Mouse (Mus musculus) hindbrain, postnatal 0 days (tissue): ENCODE data around the gene Dcdc2b. TPM values are rescaled to one million over a fixed set of nuclear protein-coding genes. Genes with fewer than 3 reads are reported as not detected.

Experiments
- ATAC-seq: fragments of 200-750 bp; cut with Nextera tagmentation; 2 replicates; pipeline ENCODE4 v1.8.0; 2017; ENCODE audit warnings: mild to moderate bottlenecking, moderate TSS enrichment, moderate library complexity
- DNase-seq: peaks from one replicate; pipeline ENCODE4 v3.0.0-alpha.2; 2015; ENCODE audit warnings: low spot score
- H3K27ac ChIP-seq: fragments of 300-500 bp; sonication (generic); 2 replicates; pipeline ENCODE4 v1.5.1; 2014; ENCODE audit warnings: mild to moderate bottlenecking
- H3K27me3 ChIP-seq: fragments of 300-500 bp; sonication (generic); 2 replicates; pipeline ENCODE4 v1.6.1; 2014; ENCODE audit warnings: low read length, mixed read lengths; ENCODE audit not compliant: insufficient read depth
- H3K36me3 ChIP-seq: fragments of 300-500 bp; sonication (generic); 2 replicates; pipeline ENCODE4 v1.6.1; 2014; ENCODE audit warnings: low read length, mixed read lengths; ENCODE audit not compliant: insufficient read depth
- H3K4me1 ChIP-seq: fragments of 300-500 bp; sonication (generic); 2 replicates; pipeline ENCODE4 v1.6.1; 2014; ENCODE audit warnings: antibody characterized with exemption, low read length, mixed read lengths; ENCODE audit not compliant: insufficient read depth
- H3K4me2 ChIP-seq: fragments of 300-500 bp; sonication (generic); 2 replicates; pipeline ENCODE4 v1.6.1; 2014; ENCODE audit warnings: low read depth, mild to moderate bottlenecking, low read length, moderate library complexity, mixed read lengths
- H3K4me3 ChIP-seq: fragments of 300-500 bp; sonication (generic); 2 replicates; pipeline ENCODE4 v1.5.1; 2014; ENCODE audit warnings: low read length
- H3K9ac ChIP-seq: fragments of 300-500 bp; sonication (generic); replicated peaks from 2 replicates; pipeline ENCODE4 v1.6.1; 2014; ENCODE audit warnings: mild to moderate bottlenecking, low read length, moderate library complexity, mixed read lengths
- H3K9me3 ChIP-seq: fragments of 300-500 bp; sonication (generic); 2 replicates; pipeline ENCODE4 v1.6.1; 2016; ENCODE audit warnings: low read length, mixed read lengths
- CTCF ChIP-seq: IDR thresholded peaks from 2 replicates; pipeline ENCODE4 v1.5.1; 2016; ENCODE audit warnings: antibody characterized with exemption, control low read depth, low read depth
- WGBS: fragments of 180-500 bp; shearing (Covaris S2); extraction: QIAGEN DNeasy Blood & Tissue Kit; methylation state at CpG from one replicate; pipeline ENCODE4 v1.1.7; 2014; 5-methylcytosine and 5-hydroxymethylcytosine counted together
- polyA plus RNA-seq: library from polyadenylated mRNA; unstranded; fragments of >200 nt; fragmentation: Nextera tagmentation; extraction: Ambion mirVana; gene quantifications from 2 replicates; pipeline ENCODE4 v1.2.1, GENCODE M21; 2015
- total RNA-seq: library from RNA; depleted of rRNA; stranded (reverse); fragments of >200 nt; gene quantifications from 2 replicates; pipeline ENCODE4 v1.2.3, GENCODE M21; 2014

The Dcdc2b gene
- total and polyA plus RNA-seq, 2 experiments from 2014 or later: 4.1 TPM; not detected in 1

DNA sequence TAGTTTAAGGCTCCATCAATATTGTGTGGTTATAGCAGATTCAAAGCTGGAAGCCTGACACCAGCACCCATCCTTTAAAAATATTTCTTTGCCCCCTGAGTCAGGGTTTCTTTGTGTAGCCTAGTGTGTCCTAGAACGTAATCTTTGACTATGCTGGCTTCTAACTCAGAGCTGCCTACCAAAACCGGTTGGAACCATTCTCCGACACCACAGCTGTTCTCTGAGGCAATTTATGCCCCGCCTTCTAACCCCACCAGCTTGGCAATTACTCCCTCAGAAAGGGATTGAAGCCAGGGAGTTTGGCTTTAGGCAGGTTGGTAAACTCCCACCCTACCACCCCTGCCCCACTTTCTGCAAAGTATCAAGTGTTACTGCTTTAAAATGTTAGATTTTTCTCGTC, 27.7 kb upstream of the Dcdc2b start:
- Histone ChIP-seq H3K27ac (no peak overlapping the region), H3K27me3 (no peaks in the 10 kb centered on the region), H3K4me1 (peaks cover 15% of the 10 kb centered on the region), H3K36me3 (peaks cover 30% of the 10 kb centered on the region), H3K9ac (no peak overlapping the region), H3K9me3 (no peaks in the 10 kb centered on the region), H3K4me2 (peak overlapping the region; percentile 72; the same call in 1 of the 2 replicates), H3K4me3 (no peak overlapping the region)
- 44% methylated on average over 5 of the region's 5 CpGs for WGBS
- peak; percentile 23 for DNase-seq
- ATAC-seq: no peak
- TF ChIP-seq CTCF: no peak

GRCm38 (mm10) chr4:129640638-129641467, 26.8 kb upstream of the Dcdc2b start, which contains the start of gene Txlna:
Txlna (minus strand) TSS chr4:129641065.
- Histone ChIP-seq H3K9ac (peak within 1 kb of the TSS; percentile 76), H3K36me3 (peaks cover 31% of the 10 kb centered on the region), H3K4me3 (peak within 1 kb of the TSS; percentile 64), H3K27me3 (no peaks in the 10 kb centered on the region), H3K4me2 (peak within 1 kb of the TSS; percentile 72), H3K4me1 (peaks cover 15% of the 10 kb centered on the region), H3K9me3 (no peaks in the 10 kb centered on the region), H3K27ac (peak within 1 kb of the TSS; percentile 91)
- ATAC-seq: peak; percentile 95
- TF ChIP-seq CTCF: no peak
- DNase-seq: peak; percentile 99
- WGBS: under 1% methylated on average over 60 of the region's 60 CpGs

- peak overlapping the region; percentile 76 for H3K9ac ChIP-seq
- H3K27ac ChIP-seq: peak overlapping the region; percentile 91
- H3K36me3 ChIP-seq: peaks cover 32% of the 10 kb centered on the region
- H3K9me3 ChIP-seq: no peaks in the 10 kb centered on the region
- peak overlapping the region; percentile 72 for H3K4me2 ChIP-seq
- no peaks in the 10 kb centered on the region for H3K27me3 ChIP-seq
- DNase-seq (peak; percentile 41), ATAC-seq (no peak; the same call in 1 of the 2 replicates)
- WGBS: 3% methylated on average over 17 of the region's 17 CpGs
- peaks cover 15% of the 10 kb centered on the region for H3K4me1 ChIP-seq
- peak overlapping the region; percentile 64 for H3K4me3 ChIP-seq
- TF ChIP-seq CTCF: no peak
Measured at GRCm38 (mm10) chr4:129640101-129640637, 26.1 kb upstream of the Dcdc2b start.

GRCm38 (mm10) chr4:129639221-129639620, 25.2 kb upstream of the Dcdc2b start:
- H3K4me2 ChIP-seq: peak overlapping the region; percentile 72
- H3K27me3 ChIP-seq: no peaks in the 10 kb centered on the region
- H3K27ac ChIP-seq: no peak overlapping the region
- H3K9ac ChIP-seq: 0 out of 2 replicates have a peak overlapping the region, but pooled peaks have one; percentile 76
- DNase-seq (no peak), ATAC-seq (no peak)
- H3K36me3 ChIP-seq: peaks cover 35% of the 10 kb centered on the region
- peaks cover 15% of the 10 kb centered on the region for H3K4me1 ChIP-seq
- H3K9me3 ChIP-seq: no peaks in the 10 kb centered on the region
- WGBS: 72% methylated on average over 15 of the region's 15 CpGs
- TF ChIP-seq CTCF: no peak
- peak overlapping the region; percentile 64; the same call in 1 of the 2 replicates for H3K4me3 ChIP-seq

DNA sequence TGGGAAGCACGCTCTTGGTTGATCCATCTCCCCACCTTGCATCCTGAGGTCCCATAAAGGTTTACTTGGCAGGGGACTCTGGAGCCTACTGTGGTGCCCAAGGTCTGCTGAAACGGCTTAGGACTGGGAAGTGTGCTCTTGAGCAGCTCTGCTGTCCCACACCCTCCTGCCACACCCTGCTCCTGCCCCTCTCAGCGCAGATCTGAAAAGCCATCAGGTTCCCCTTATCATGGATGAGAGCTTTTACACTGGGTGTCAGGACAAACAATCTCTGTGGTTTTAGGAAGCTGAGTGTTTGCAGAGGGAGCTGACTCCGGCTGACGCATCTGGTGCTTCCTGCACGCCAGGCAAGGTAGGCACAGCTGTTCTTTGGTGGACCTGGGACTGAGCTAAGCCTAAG, 19.8 kb upstream of the Dcdc2b start:
- DNase-seq (no peak), ATAC-seq (no peak)
- H3K9ac ChIP-seq: no peak overlapping the region
- no peak overlapping the region for H3K27ac ChIP-seq
- H3K9me3 ChIP-seq: no peaks in the 10 kb centered on the region
- H3K4me3 ChIP-seq: no peak overlapping the region
- H3K36me3 ChIP-seq: peaks cover 82% of the 10 kb centered on the region
- H3K4me1 ChIP-seq: 0 out of 2 replicates have a peak, but pooled peaks cover 5% of the 10 kb centered on the region
- TF ChIP-seq CTCF: no peak
- no peak overlapping the region for H3K4me2 ChIP-seq
- 94% methylated on average over 6 of the region's 6 CpGs for WGBS
- H3K27me3 ChIP-seq: no peaks in the 10 kb centered on the region

- H3K9ac ChIP-seq: no peak overlapping the region
- no peak for DNase-seq
- no peaks in the 10 kb centered on the region for H3K27me3 ChIP-seq
- WGBS: 90% methylated on average over 12 of the region's 12 CpGs
- no peaks in the 10 kb centered on the region for H3K9me3 ChIP-seq
- H3K36me3 ChIP-seq: peaks cover 94% of the 10 kb centered on the region
- no peak for TF ChIP-seq CTCF
- no peak overlapping the region for H3K27ac ChIP-seq
- no peaks in the 10 kb centered on the region for H3K4me1 ChIP-seq
- ATAC-seq: no peak
- H3K4me3 ChIP-seq: no peak overlapping the region
- H3K4me2 ChIP-seq: no peak overlapping the region
Measured at GRCm38 (mm10) chr4:129631867-129632266, 17.8 kb upstream of the Dcdc2b start.
